Comparison of ENCODE assay signal across 9 mouse cellular contexts in the genomic region with DNA sequence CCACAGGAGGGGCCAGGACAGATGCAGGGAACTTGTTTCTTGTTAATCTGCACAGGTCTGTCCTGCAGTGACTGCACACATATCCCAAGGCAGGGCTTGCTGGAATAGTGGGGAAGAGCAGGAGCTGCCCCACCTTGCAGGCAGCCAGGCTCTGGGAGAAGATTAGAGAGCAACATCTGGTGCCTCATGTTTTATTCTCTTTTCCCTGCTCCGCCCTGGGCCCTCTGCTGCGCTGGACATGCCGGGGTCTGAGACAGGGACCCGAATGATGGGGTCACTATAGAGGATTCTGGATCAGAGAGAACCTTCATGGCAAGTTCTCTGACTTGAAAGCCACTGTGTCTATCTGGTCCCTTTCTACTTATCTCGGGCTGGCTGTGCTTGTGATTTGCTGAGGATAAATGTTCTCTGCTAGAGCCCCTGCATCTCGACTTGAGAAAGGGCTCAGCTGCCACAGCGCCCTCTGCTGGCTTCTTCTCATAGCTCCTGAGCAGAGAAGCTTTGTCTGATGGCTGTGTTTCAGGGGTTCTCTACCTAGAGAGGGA.
DNase-seq lines count a peak whose midpoint lies in the region; ATAC-seq lines count a peak whose summit lies in the region.
"Had no signal": no experiment of that assay in that cellular context is flagged by ENCODE, and none has a peak within 500 bp of the region (broad histone marks: within the 10 kb centered on the region; RNA-seq: fewer than 3 reads in every experiment).

No protein-coding gene starts in this region.

- no peaks in the 10 kb centered on the region for H3K9me3 ChIP-seq in limb, embryonic 10.5 days (replicated peaks)
- H3K9me3 ChIP-seq in midbrain, embryonic 16.5 days (replicated peaks; ENCODE audit: control insufficient read depth, low read length, poor library complexity, severe bottlenecking): no peaks in the 10 kb centered on the region
- no peaks in the 10 kb centered on the region for H3K9me3 ChIP-seq in stomach, embryonic 14.5 days (ENCODE audit: control insufficient read depth, low read depth, low read length)
- H3K9me3 ChIP-seq: stomach, embryonic 15.5 days had no signal

- ATAC-seq in midbrain, embryonic 16.5 days: peak; percentile 80
- peak; percentile 42 for ATAC-seq in stomach, embryonic 14.5 days (ENCODE audit: insufficient number of reproducible peaks, insufficient read depth, low FRiP score, low read depth)

- H3K9ac ChIP-seq in midbrain, embryonic 16.5 days (ENCODE audit: low read depth, low read length): 0 out of 2 replicates have a peak overlapping the region, but pooled peaks have one; percentile 25
- no peak overlapping the region for H3K9ac ChIP-seq in stomach, embryonic 14.5 days (replicated peaks; ENCODE audit: low read depth, low read length)
- H3K9ac ChIP-seq: stomach, embryonic 15.5 days had no signal

- no peaks in the 10 kb centered on the region for H3K27me3 ChIP-seq in limb, embryonic 10.5 days (ENCODE audit: low read depth, poor library complexity, severe bottlenecking)
- H3K27me3 ChIP-seq in midbrain, embryonic 16.5 days (ENCODE audit: control insufficient read depth, insufficient read depth, low read depth, low read length): no peaks in the 10 kb centered on the region
- H3K27me3 ChIP-seq in stomach, embryonic 14.5 days (ENCODE audit: control insufficient read depth, insufficient read depth, low read length): no peaks in the 10 kb centered on the region
- H3K27me3 ChIP-seq: stomach, embryonic 15.5 days had no signal

- WGBS in limb, embryonic 10.5 days: 40% methylated on average over 7 of the region's 7 CpGs
- WGBS in midbrain, embryonic 16.5 days: 27% methylated on average over 7 of the region's 7 CpGs
- WGBS in stomach, embryonic 14.5 days: 43% methylated on average over 7 of the region's 7 CpGs

- DNase-seq in 416B (ENCODE audit: low read depth): peak; percentile 57
- DNase-seq in adrenal gland, postnatal 10 days: peak; percentile 85
- DNase-seq in embryo, embryonic 11.5 days (ENCODE audit: low read depth, low spot score): peak; percentile 75
- DNase-seq in gastrocnemius, postnatal 4 days (ENCODE audit: low spot score in 2 of 2): peak; percentile 65 to 79
- peak; percentile 17 to 56 for DNase-seq in kidney, adult 8-10 months
- DNase-seq in limb, embryonic 10.5 days (ENCODE audit: low spot score): peak; percentile 93

- no peaks in the 10 kb centered on the region for H3K36me3 ChIP-seq in limb, embryonic 10.5 days
- H3K36me3 ChIP-seq in midbrain, embryonic 16.5 days (ENCODE audit: control insufficient read depth, insufficient read depth, low read length): no peaks in the 10 kb centered on the region
- H3K36me3 ChIP-seq in stomach, embryonic 14.5 days (ENCODE audit: control insufficient read depth, insufficient read depth, low read length): no peaks in the 10 kb centered on the region
- H3K36me3 ChIP-seq: stomach, embryonic 15.5 days had no signal

- no peak overlapping the region for H3K4me2 ChIP-seq in midbrain, embryonic 16.5 days (ENCODE audit: low read length)
- no peak overlapping the region for H3K4me2 ChIP-seq in stomach, embryonic 14.5 days (replicated peaks; ENCODE audit: low read depth, low read length)
- H3K4me2 ChIP-seq: stomach, embryonic 15.5 days had no signal

- no peak overlapping the region for H3K4me3 ChIP-seq in limb, embryonic 10.5 days
- H3K4me3 ChIP-seq in midbrain, embryonic 16.5 days (ENCODE audit: low read depth, low read length): no peak overlapping the region
- no peak overlapping the region for H3K4me3 ChIP-seq in stomach, embryonic 14.5 days (ENCODE audit: low read depth, low read length)
- H3K4me3 ChIP-seq: stomach, embryonic 15.5 days had no signal

- peak overlapping the region; percentile 54; the same call in 1 of the 2 replicates for H3K27ac ChIP-seq in limb, embryonic 10.5 days
- H3K27ac ChIP-seq in midbrain, embryonic 16.5 days (ENCODE audit: low read length): peak overlapping the region; percentile 22; the same call in 1 of the 2 replicates
- no peak overlapping the region for H3K27ac ChIP-seq in stomach, embryonic 14.5 days (ENCODE audit: low read length)
- H3K27ac ChIP-seq: stomach, embryonic 15.5 days had no signal

- peaks cover 37% of the 10 kb centered on the region for H3K4me1 ChIP-seq in limb, embryonic 10.5 days
- H3K4me1 ChIP-seq in midbrain, embryonic 16.5 days (ENCODE audit: control insufficient read depth, insufficient read depth, low read length): peaks cover 7% of the 10 kb centered on the region; the same call in 1 of the 2 replicates
- no peaks in the 10 kb centered on the region for H3K4me1 ChIP-seq in stomach, embryonic 14.5 days (ENCODE audit: control insufficient read depth, insufficient read depth, low read length)

Comparison
In these comparisons a context has a peak if more than half of its experiments do, and no peak if none do; other contexts are left out.
1. DNase-seq: peak in every context shown above with its lines; median percentile 93 in limb, embryonic 10.5 days; 85 in adrenal gland, postnatal 10 days; 75 in embryo, embryonic 11.5 days; 72 in gastrocnemius, postnatal 4 days; 57 in 416B; 36 in kidney, adult 8-10 months.